Mouse (Mus musculus): ENCODE measurements around the gene Zdhhc12.
A peak's percentile ranks its signal among the peaks of the same experiment; 100 is the strongest.

Gene Zdhhc12

DNA sequence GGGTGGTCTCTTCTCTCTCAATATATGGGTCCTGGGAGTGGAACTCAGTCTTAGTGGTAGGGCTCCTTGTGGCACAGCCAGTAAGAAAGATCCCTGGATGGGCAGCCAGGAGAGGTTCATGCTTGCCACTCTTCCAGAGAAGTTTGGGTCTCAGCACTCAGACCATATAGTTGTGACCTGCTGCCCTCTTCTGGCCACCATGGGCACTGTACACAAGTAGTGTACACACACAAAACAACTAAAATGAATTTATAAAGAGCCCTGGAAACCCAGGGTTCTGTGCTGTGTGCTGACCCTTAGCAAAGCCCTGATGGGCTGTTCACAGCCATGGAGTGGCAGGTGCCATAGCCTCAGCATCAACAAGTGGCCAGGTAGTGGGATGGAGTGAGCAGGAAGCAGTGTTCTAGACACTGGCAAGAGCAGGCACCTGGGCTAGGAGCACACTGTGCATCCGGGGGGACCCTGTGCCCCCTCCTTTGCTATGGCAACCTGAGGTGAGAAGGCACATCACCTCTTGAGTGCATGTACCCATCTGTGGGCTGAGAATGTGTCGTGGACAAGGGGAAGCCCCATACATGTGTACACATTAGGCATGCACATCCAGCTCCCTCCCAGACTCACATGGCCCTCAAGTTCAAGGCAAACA, 2.6 kb upstream of the Zdhhc12 start:
- DNase-seq, result peak; percentile 73

GRCm38 (mm10) chr2:30094208-30094588, 750 bp upstream of the Zdhhc12 start:
- DNase-seq, result no peak

GRCm38 (mm10) chr2:30092280-30092918, 1.0 kb downstream of the Zdhhc12 start:
- no peak for DNase-seq

- DNase-seq, result no peak
Measured at GRCm38 (mm10) chr2:30091521-30091920, 1.9 kb downstream of the Zdhhc12 start.

GRCm38 (mm10) chr2:30087310-30087709, 6.1 kb downstream of the Zdhhc12 start:
- DNase-seq, result no peak

GRCm38 (mm10) chr2:30084632-30085031, 8.8 kb downstream of the Zdhhc12 start:
- no peak for DNase-seq

DNA sequence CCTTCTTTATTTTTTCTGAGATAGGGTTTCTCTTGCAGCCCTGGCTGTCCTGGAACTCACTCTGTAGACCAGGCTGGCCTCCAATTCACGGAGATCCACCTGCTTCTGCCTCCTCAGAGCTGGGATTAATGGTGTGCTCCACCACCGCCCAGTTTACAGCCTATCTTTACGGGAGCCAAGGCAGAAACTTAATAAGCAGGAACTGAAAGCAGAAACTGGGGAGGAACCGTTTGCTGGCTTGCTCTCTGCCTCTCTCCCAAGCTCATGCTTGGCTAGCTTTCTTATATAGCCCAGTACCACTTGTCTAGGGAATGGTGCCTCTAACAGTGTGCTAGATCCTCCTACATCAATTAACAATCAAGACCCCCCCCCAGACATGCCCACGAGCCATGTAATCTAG, 9.3 kb downstream of the Zdhhc12 start:
- no peak for DNase-seq

GRCm38 (mm10) chr2:30080181-30080800, 13.2 kb downstream of the Zdhhc12 start:
- no peak for DNase-seq

DNA sequence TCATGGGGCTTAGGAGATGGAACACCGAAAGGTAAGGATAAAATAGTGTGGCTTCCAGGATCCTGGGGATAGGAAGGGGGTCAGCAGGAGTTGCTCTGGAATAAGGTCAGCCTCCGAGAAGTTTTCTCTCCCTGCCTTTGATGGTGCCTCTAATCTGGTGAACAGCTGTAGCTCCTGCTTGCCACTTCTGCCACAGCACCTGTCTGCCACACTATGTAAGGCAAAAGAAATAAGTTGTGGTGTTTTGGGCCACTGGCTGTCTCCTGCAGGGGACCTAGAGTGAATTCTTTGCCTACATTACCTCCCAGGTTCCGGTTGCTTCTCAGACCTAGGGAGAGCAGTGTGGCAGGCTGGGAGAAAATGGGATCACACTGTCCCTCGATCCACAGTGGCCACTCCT, 14.7 kb downstream of the Zdhhc12 start:
- no peak for DNase-seq

DNA sequence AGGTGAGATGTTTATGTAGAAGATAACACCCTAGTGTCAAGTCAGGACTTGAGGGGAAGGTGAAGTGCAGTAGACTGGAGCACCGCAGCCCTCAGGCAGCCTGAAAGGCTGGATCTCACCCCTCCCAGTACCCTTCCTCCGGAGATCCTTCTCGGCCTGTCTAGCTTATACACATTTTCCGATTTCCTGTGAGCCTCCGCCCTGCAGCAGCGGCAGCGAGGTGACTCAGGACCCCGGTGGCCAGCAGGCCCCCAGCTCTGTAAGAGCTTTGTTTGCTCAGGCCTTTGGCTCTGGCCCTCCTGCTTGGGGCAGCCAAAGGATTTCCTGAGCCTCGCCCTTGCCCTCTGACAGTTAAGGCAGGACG, 15.1 kb downstream of the Zdhhc12 start:
- DNase-seq, result peak; percentile 59

- peak; percentile 92 for DNase-seq
Measured at GRCm38 (mm10) chr2:30077502-30078348, 15.7 kb downstream of the Zdhhc12 start, which contains the start of gene Pkn3. Pkn3 (plus strand) TSS chr2:30077684.

DNA sequence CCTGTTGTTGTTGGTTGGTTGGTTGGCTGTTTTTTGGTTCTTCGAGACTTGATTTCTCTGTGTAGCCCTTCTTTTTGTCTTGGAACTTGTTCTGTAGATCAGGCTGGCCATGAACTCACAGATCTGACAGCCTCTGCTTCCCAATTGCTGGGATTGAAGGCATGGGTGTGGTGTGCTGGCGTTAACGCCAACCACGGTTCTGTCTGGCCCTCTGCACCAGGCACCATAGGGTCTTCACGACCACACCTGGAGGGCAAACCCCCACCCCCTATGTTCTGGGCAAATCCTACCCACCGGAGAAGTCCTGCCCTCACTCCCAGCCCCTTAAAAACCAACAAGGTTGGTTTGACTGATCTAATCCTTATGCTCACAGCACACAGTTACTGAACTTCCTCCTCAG, 16.5 kb downstream of the Zdhhc12 start:
- no peak for DNase-seq

GRCm38 (mm10) chr2:30076439-30076838, 17.0 kb downstream of the Zdhhc12 start:
- no peak for DNase-seq

GRCm38 (mm10) chr2:30075625-30076024, 17.8 kb downstream of the Zdhhc12 start:
- DNase-seq, result no peak

DNA sequence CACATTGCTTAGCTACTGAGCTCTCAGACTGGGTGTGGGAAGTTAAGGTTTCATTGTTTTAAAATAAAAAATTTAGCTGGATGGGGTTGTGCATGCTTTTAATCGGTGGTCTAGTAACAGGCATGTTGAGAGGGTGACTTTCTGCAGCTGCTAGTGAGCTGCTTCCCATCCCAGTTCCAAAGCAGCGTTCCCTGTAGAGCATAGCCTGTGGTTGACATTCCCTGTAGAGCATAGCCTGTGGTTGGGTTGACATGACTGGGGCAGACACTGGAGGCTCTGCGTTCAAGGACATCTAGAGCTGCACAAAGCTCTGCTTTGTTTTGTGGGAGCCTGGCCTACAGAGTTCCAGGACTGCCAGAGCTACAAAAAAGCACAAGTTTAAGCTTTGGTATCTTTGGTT, 20.2 kb downstream of the Zdhhc12 start:
- DNase-seq, result no peak

DNA sequence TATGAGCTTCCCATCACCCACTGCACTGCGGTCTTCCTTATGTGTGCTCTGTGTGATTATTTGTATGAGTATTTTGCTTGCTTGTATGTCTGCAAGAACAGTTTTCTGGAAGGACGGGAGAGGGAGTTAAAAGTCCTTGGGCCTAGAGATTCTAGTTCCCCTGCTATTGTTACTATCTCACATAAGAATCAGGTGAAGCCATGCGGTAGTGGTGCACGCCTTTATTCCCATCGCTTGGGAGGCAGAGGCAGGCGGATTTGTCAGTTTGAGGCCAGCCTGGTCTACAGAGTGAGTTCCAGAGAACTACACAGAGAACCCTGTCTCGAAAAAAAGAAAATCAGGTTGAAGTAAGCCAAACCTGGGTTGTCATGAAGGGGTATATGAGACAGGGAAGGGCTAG, 20.6 kb downstream of the Zdhhc12 start:
- no peak for DNase-seq

- DNase-seq, result no peak
Measured at GRCm38 (mm10) chr2:30067962-30068361, 25.5 kb downstream of the Zdhhc12 start.

DNA sequence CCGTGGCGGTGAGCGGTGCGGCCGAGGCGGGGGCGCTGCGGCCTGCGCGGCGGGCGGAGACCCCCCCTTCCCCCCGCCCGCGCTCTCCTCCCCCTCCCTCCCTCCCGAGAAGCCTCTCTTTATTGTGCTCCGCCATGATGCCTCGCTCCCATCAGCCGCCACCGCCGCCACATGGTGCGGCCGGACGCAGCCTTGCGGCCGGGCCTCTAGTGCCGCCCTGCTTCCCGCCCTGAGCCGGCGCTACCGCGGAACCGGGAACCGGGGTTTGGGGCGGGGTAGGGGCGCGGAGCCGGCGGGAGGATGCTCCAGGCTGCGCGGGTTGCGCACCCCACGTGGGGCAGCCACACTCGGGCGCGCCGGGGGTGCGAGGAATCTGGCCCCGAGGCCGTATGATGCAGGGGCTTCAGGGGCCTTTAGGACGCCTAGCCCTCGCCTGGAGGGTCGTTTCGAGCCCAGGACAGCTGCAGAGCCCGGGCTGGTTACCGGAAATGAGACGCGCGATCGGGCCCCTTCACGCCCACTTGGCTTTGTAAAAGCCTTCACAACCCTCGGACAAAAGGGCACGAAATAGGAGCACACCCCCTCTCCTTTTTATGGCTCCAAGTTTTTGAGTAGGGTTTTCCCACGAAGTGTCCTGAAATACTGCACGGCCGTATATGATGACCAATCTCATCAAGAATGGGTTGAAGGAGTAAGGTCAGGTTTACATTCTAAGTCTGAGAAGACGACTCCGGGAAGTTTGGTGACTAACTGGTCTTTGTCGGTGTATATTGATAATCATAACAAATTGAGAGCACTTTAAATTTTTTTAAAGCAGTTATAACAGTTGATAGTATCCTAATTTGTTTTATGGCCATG, 26.2 kb downstream of the Zdhhc12 start:
- peak; percentile 51 for DNase-seq

- peak; percentile 97 for DNase-seq
Measured at GRCm38 (mm10) chr2:30066046-30066901, 27.2 kb downstream of the Zdhhc12 start.

GRCm38 (mm10) chr2:30064298-30064697, 29.1 kb downstream of the Zdhhc12 start:
- no peak for DNase-seq

- DNase-seq, result no peak
Measured at GRCm38 (mm10) chr2:30063791-30064190, 29.7 kb downstream of the Zdhhc12 start.

GRCm38 (mm10) chr2:30063235-30063634, 30.2 kb downstream of the Zdhhc12 start:
- DNase-seq, result no peak

Data from lung, postnatal 10 days (tissue).